Mouse (Mus musculus): ENCODE measurements around the gene Rab1a.

GRCm38 (mm10) chr11:20193100-20193736 is 8.0 kb upstream of the Rab1a start:
- TF ChIP-seq CTCF (IDR thresholded peaks at IDR 0.05; ENCODE audit: insufficient read depth, low read length) (no peak), POLR2A (IDR thresholded peaks at IDR 0.05; ENCODE audit: borderline replicate concordance, extremely low read depth, low read depth, low read length) (peak; percentile 15; the same call in 1 of the 2 replicates)
